Mouse (Mus musculus) stomach, postnatal 0 days (tissue): ENCODE data around the gene Prkd2.

Experiments used
- CTCF ChIP-seq: IDR thresholded peaks from 2 replicates; pipeline ENCODE4 v1.5.1; 2016; ENCODE audit warnings: antibody characterized with exemption, low read depth, mild to moderate bottlenecking, moderate library complexity
- EP300 ChIP-seq: optimal IDR thresholded peaks from 2 replicates; pipeline ENCODE3; 2016; ENCODE audit warnings: antibody characterized with exemption

DNA sequence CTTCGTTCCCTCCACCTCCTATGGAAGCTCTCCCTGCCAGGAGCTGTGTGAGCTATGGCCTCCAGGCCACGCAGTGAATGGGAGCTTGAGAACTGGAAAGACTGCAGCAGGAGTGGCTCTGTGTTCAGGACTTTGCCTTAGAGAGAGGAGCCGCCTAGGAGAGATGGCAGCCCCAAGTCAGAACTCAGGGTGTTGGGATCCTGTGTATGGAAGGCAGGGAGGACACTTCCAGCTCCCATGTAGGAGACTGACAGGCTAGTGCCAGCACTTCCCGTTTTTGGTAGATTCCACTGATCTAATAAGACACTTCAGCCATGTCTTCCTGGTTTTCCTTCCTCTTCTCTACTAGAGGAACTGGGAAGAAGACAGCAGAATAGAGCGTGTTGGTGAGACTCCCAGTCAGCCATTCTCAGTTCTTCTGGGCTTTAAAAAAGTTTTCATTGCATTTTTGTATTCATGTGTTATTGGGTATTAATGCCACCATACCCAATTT is 22.4 kb upstream of the Prkd2 start:
- TF ChIP-seq CTCF (no peak), EP300 (no peak)
